Mouse (Mus musculus) 416B (cell line): ENCODE results near the gene Rhno1.

Experiments
- DNase-seq: peaks from one replicate; pipeline ENCODE4 v3.0.0; 2011; ENCODE audit warnings: low read depth

The Rhno1 gene

GRCm38 (mm10) chr6:128362381-128363006 lies at the start of gene Rhno1, which contains the start of gene Foxm1:
Gene Rhno1 (minus strand): TSS chr6:128362911.
Gene Foxm1 (plus strand): TSS chr6:128362967.
- DNase-seq: peak; percentile 80

GRCm38 (mm10) chr6:128411115-128411514 lies 48.4 kb upstream of the Rhno1 start:
- peak; percentile 70 for DNase-seq

GRCm38 (mm10) chr6:128410305-128410704 lies 47.6 kb upstream of the Rhno1 start:
- no peak for DNase-seq

GRCm38 (mm10) chr6:128408544-128409125 lies 45.9 kb upstream of the Rhno1 start:
- DNase-seq: no peak

- DNase-seq: peak; percentile 77
Measured at GRCm38 (mm10) chr6:128404708-128405107, 42.0 kb upstream of the Rhno1 start.

DNA sequence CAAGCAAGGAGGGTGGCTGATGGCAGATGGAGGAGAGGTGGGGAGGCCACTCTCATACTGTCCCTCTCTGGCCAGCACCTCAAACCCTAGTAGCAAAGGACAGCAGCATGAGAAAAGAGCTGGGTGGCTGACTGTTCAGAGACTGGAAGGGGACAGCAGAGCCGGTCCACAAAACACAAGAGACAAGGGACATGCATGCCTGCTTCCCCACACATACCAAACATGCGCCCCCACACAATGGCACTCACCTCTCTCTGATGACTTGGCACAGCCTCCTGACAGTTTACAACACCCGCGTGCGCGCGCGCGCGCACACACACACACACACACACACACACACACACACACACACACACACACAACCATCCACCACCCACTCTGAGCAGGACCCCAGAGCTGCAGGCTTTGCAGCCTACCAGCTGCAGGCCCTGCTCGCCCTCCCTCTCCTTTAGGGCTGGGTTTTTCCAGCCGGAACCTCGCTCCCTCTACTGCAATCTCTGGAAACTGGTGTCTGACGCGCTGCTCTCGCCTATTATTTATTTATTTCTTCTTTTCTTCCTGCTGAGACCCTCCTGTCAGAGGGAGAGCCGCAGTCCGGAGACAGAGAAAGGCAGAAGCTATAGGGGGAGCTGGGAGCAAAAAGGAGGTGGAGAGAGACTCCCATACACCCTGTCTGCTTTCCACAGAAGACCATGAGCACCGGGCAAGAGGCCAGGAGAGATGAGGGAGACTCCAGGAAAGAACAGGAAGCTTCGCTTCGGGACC lies 36.9 kb upstream of the Rhno1 start:
- DNase-seq: no peak

- DNase-seq: no peak
Measured at GRCm38 (mm10) chr6:128398996-128399395, 36.3 kb upstream of the Rhno1 start, which contains the start of gene Nrip2. Gene Nrip2 (plus strand): TSS chr6:128399296.

GRCm38 (mm10) chr6:128397574-128398261 lies 35.0 kb upstream of the Rhno1 start:
- DNase-seq: peak; percentile 42

GRCm38 (mm10) chr6:128390683-128391082 lies 28.0 kb upstream of the Rhno1 start:
- DNase-seq: no peak

GRCm38 (mm10) chr6:128389185-128389584 lies 26.5 kb upstream of the Rhno1 start:
- DNase-seq: no peak

GRCm38 (mm10) chr6:128385026-128385425 lies 22.3 kb upstream of the Rhno1 start:
- no peak for DNase-seq

DNA sequence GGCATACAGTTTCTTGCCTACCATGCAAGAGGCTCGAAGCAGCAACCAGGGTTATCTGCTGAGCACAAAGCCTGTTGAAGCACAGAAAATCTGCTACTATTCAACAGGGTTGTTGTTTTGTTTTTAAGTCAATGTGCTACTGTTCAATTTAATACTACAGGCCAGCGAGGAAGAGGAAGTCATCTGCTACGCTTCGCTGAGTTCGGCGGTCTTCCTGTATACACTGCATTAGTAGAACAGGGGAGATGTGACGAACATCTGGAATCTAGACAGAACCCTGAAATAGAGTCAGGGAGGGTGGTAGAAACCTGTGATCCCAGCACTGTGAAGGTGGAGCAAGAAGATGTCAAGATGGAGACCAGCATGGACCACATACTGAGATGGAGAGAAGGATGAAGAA lies 21.0 kb upstream of the Rhno1 start:
- DNase-seq: no peak

DNA sequence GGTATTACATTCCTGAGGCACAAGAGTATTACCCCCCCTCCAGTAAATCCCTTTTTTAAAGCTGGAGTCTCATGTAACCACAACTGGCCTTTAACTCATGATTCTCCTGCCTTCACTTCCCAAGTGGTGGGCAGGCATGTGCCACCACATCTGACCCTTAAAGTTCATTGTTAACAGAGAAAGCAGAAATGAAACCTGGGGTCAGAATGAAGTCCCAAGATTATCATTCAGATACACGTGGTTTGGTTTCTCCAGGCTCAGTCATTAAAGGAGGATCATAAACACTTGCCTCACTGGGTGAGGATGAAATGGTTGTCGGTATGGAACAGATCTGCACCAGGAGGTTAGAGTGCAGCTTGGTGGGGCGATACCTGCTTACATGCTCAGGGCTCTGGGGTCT lies 18.5 kb upstream of the Rhno1 start:
- no peak for DNase-seq

DNA sequence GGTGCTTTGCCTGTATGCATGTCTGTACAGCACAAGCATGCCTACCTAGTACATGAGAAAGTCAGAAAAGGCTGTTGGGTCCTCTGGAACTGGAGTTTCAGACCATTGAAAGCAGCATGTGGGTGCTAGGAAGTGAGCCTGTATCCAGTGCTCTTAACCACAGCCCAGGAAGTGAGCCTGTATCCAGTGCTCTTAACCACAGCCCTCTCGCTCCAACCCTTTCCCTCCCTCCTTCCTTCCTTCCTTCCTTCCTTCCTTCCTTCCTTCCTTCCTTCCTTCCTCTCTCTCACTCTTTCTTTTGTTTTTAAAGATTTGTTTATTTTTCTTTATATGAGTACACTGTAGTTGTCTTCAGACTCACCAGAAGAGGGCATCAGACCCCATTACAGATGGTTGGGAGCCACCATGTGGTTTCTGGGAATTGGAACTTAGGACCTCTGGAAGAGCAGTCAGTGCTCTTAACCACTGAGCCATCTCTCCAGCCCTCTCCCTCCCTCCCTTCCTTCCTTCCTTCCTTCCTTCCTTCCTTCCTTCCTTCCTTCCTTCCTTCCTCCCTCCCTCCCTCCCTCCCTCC lies 18.0 kb upstream of the Rhno1 start:
- DNase-seq: peak; percentile 30

DNA sequence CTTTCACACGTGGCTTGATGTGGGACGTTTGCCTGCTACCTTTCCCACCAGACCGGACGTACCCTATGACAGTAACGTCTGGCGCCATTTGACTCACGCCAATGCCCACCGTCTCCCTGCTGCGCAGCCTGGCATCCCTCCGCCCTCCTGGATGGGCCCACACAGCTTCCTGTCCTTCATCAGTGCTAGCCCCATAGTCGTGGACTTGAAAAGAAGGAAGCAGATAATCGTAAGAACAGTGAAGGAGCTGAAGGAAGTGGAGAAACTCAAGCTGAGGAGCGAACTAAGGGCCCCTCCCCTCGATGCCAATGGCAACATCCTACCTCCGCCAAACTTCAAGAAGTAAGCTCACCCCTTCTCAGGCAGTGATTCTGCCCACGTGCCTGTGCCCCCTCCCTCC lies 16.9 kb upstream of the Rhno1 start:
- DNase-seq: no peak

GRCm38 (mm10) chr6:128376371-128377085 lies 13.8 kb upstream of the Rhno1 start:
- DNase-seq: no peak

DNA sequence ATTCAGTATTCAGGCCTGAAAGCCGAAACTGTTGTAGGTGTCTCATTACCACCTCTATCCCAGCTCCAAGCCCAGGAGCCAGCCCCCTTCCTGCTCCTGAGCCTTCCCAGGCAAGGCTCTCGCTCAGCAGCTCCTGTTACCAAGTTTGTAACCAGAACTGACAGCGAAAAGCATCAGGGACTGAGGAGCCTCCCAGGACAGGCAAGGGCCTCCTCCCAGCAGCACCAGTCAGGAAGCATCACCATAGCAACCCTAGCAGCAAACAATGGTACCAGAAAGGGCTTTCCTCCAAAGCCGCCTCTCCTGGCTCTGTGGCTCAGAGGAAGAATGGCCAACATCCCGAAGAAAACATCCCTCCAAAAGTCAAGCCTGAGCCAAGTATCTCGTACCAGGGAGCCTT lies 12.5 kb upstream of the Rhno1 start, which contains the start of the genes Tex52 and Gm44596:
Gene Tex52, plus strand, starts transcription at position 265 of the 400 bp plus-strand sequence.
Gene Gm44596, plus strand, starts transcription at position 312 of the 400 bp plus-strand sequence.
- no peak for DNase-seq

DNA sequence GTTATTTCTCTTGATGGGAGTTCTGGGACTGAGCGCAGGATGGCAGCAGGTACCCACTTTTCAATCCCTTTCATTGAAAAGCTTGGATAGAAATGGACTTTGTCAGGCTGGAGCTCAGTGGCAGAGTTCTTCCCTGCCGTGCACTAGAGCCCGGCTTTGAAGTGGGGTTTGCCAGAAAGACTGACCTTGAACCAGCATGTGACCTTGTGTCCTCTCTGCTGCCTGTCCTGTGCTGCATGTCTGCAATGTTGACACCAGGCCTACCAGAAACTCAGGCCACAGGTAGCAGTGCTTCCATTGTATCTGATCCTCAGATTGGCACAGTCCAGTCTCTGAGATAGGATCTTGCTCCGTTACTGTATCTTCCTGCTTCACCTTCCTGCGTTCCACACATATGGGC lies 7.3 kb upstream of the Rhno1 start:
- no peak for DNase-seq

GRCm38 (mm10) chr6:128366466-128366865 lies 3.8 kb upstream of the Rhno1 start:
- no peak for DNase-seq

DNA sequence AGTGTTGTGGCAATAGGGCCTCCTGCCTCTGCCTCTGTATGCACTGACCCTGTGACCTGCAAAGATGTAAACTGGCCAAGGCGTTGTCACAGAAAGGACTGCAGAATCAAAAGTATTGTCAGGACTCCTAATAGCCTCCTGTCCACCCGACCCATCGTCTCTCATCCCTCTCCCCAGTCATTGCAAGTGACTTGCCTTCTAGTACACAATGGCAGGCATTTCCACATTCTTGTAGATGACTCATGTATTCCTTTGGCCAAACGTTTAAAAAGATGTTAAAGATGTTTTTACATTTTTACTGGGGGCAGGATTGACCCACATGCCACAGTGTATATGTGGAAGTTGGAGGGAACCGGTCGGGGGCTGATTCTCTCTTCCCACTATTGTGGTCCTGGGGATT lies 2.0 kb upstream of the Rhno1 start:
- peak; percentile 81 for DNase-seq
